Mouse (Mus musculus) embryonic facial prominence, embryonic 15.5 days (tissue): ENCODE results near the gene Ttc17. TPM values are rescaled to one million over a fixed set of nuclear protein-coding genes. Genes with fewer than 3 reads are reported as not detected.

Source experiments
- ATAC-seq: fragments of 200-750 bp; cut with Nextera tagmentation; 2 replicates; pipeline ENCODE4 v1.8.0; 2017; ENCODE audit warnings: low read depth, moderate TSS enrichment; ENCODE audit not compliant: insufficient number of reproducible peaks, low FRiP score, low TSS enrichment
- H3K27ac ChIP-seq: fragments of 300-500 bp; sonication (generic); replicated peaks from 2 replicates; pipeline ENCODE4 v1.5.1; 2015; ENCODE audit warnings: mild to moderate bottlenecking, inconsistent platforms
- H3K27me3 ChIP-seq: fragments of 300-500 bp; sonication (generic); 2 replicates; pipeline ENCODE4 v1.6.1; 2015; ENCODE audit warnings: inconsistent platforms
- H3K36me3 ChIP-seq: fragments of 300-500 bp; sonication (generic); 2 replicates; pipeline ENCODE4 v1.6.1; 2015; ENCODE audit warnings: mild to moderate bottlenecking, inconsistent platforms
- H3K4me1 ChIP-seq: fragments of 300-500 bp; sonication (generic); 2 replicates; pipeline ENCODE4 v1.6.1; 2015; ENCODE audit warnings: inconsistent platforms
- H3K4me2 ChIP-seq: fragments of 300-500 bp; sonication (generic); replicated peaks from 2 replicates; pipeline ENCODE4 v1.6.1; 2015; ENCODE audit warnings: mild to moderate bottlenecking, inconsistent platforms
- H3K4me3 ChIP-seq: fragments of 300-500 bp; sonication (generic); replicated peaks from 2 replicates; pipeline ENCODE4 v1.5.1; 2015; ENCODE audit warnings: mild to moderate bottlenecking, inconsistent platforms
- H3K9ac ChIP-seq: fragments of 300-500 bp; sonication (generic); 2 replicates; pipeline ENCODE4 v1.6.1; 2015; ENCODE audit warnings: inconsistent platforms
- H3K9me3 ChIP-seq: fragments of 300-500 bp; sonication (generic); replicated peaks from 2 replicates; pipeline ENCODE4 v1.6.1; 2016; ENCODE audit warnings: inconsistent platforms
- WGBS: fragments of 180-500 bp; shearing (Covaris S2); methylation state at CpG from one replicate; pipeline ENCODE4 v1.1.7; 2015; 5-methylcytosine and 5-hydroxymethylcytosine counted together
- polyA plus RNA-seq: library from polyadenylated mRNA; unstranded; fragments of >200 nt; fragmentation: Nextera tagmentation; extraction: Ambion mirVana; gene quantifications from 2 replicates; pipeline ENCODE4 v1.2.1, GENCODE M21; 2015

The Ttc17 gene
- polyA plus RNA-seq, 1 experiment from 2014 or later: 18.9 TPM

- no peaks in the 10 kb centered on the region for H3K27me3 ChIP-seq
- H3K27ac ChIP-seq: no peak overlapping the region
- peaks cover 42% of the 10 kb centered on the region; the same call in 1 of the 2 replicates for H3K36me3 ChIP-seq
- 61% methylated on average over 2 of the region's 2 CpGs for WGBS
- H3K4me1 ChIP-seq: no peaks in the 10 kb centered on the region
- H3K4me3 ChIP-seq: no peak overlapping the region
- ATAC-seq: no peak
- no peak overlapping the region for H3K9ac ChIP-seq
- H3K4me2 ChIP-seq: no peak overlapping the region
- no peaks in the 10 kb centered on the region for H3K9me3 ChIP-seq
These were observed 71.8 kb downstream of the Ttc17 start for GRCm38 (mm10) chr2:94334742-94335046.

- no peaks in the 10 kb centered on the region for H3K27me3 ChIP-seq
- WGBS: 85% methylated on average over 14 of the region's 14 CpGs
- no peak overlapping the region for H3K4me2 ChIP-seq
- no peak for ATAC-seq
- H3K27ac ChIP-seq: no peak overlapping the region
- no peaks in the 10 kb centered on the region for H3K4me1 ChIP-seq
- peaks cover 48% of the 10 kb centered on the region for H3K36me3 ChIP-seq
- H3K4me3 ChIP-seq: no peak overlapping the region
- no peaks in the 10 kb centered on the region for H3K9me3 ChIP-seq
- no peak overlapping the region for H3K9ac ChIP-seq
These were observed 72.4 kb downstream of the Ttc17 start for GRCm38 (mm10) chr2:94333841-94334741.

- peaks cover 53% of the 10 kb centered on the region for H3K36me3 ChIP-seq
- no peaks in the 10 kb centered on the region for H3K9me3 ChIP-seq
- ATAC-seq: no peak
These were observed 73.4 kb downstream of the Ttc17 start for GRCm38 (mm10) chr2:94333086-94333485.

GRCm38 (mm10) chr2:94329336-94329735 lies 77.2 kb downstream of the Ttc17 start:
- Histone ChIP-seq H3K27ac (no peak overlapping the region), H3K36me3 (peaks cover 65% of the 10 kb centered on the region), H3K4me2 (no peak overlapping the region), H3K9me3 (no peaks in the 10 kb centered on the region), H3K27me3 (no peaks in the 10 kb centered on the region), H3K4me1 (no peaks in the 10 kb centered on the region), H3K4me3 (no peak overlapping the region), H3K9ac (no peak overlapping the region)
- ATAC-seq: no peak
- WGBS: 94% methylated on average over 13 of the region's 13 CpGs

More at GRCm38 (mm10) chr2:94333086-94333485, 73.4 kb downstream of the Ttc17 start:
- no peak overlapping the region for H3K4me2 ChIP-seq
- WGBS: 93% methylated on average over 2 of the region's 2 CpGs
- no peaks in the 10 kb centered on the region for H3K27me3 ChIP-seq
- no peak overlapping the region for H3K4me3 ChIP-seq
- no peak overlapping the region for H3K9ac ChIP-seq
- no peaks in the 10 kb centered on the region for H3K4me1 ChIP-seq
- no peak overlapping the region for H3K27ac ChIP-seq

DNA sequence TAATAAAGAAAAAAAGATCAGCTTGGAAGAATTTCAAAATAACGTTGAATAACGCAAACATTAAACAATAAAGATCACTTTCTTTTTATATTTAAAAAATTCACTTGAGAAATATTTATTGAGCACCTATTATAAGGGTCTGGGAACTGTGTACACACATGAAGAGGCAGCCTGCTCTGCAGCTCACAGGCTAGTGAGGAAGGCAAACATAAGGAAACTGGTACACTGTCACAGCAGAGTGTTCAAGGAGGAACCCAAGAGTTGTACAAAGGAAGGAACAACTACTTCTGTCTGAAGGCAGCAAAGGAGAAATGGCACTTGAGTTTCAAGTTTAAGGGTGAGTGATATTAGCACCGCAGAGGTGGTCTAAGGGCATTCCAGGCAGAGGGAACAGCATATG lies 78.7 kb downstream of the Ttc17 start:
- H3K9me3 ChIP-seq: no peaks in the 10 kb centered on the region
- WGBS: 94% methylated on average over 3 of the region's 3 CpGs
- no peaks in the 10 kb centered on the region for H3K27me3 ChIP-seq
- H3K9ac ChIP-seq: no peak overlapping the region
- ATAC-seq: no peak
- no peak overlapping the region for H3K4me3 ChIP-seq
- no peak overlapping the region for H3K27ac ChIP-seq
- peaks cover 74% of the 10 kb centered on the region for H3K36me3 ChIP-seq
- H3K4me2 ChIP-seq: no peak overlapping the region
- no peaks in the 10 kb centered on the region for H3K4me1 ChIP-seq

- Histone ChIP-seq H3K4me1 (no peaks in the 10 kb centered on the region), H3K27ac (no peak overlapping the region), H3K4me2 (no peak overlapping the region), H3K4me3 (no peak overlapping the region), H3K9ac (no peak overlapping the region), H3K9me3 (no peaks in the 10 kb centered on the region), H3K27me3 (no peaks in the 10 kb centered on the region), H3K36me3 (peaks cover 59% of the 10 kb centered on the region)
- 75% methylated on average over 2 of the region's 2 CpGs for WGBS
- no peak for ATAC-seq
These were observed 86.7 kb downstream of the Ttc17 start for GRCm38 (mm10) chr2:94319780-94320179.

GRCm38 (mm10) chr2:94316526-94316925 lies 90.0 kb downstream of the Ttc17 start:
- H3K36me3 ChIP-seq: peaks cover 46% of the 10 kb centered on the region
- no peak overlapping the region for H3K9ac ChIP-seq
- no peaks in the 10 kb centered on the region for H3K4me1 ChIP-seq
- no peak overlapping the region for H3K4me3 ChIP-seq
- H3K9me3 ChIP-seq: no peaks in the 10 kb centered on the region
- H3K4me2 ChIP-seq: no peak overlapping the region
- H3K27ac ChIP-seq: no peak overlapping the region
- H3K27me3 ChIP-seq: no peaks in the 10 kb centered on the region
- 63% methylated on average over 5 of the region's 5 CpGs for WGBS
- no peak for ATAC-seq

GRCm38 (mm10) chr2:94303984-94304383 lies 102.5 kb downstream of the Ttc17 start:
- H3K4me2 ChIP-seq: no peak overlapping the region
- 89% methylated on average over 10 of the region's 10 CpGs for WGBS
- H3K27me3 ChIP-seq: no peaks in the 10 kb centered on the region
- no peak overlapping the region for H3K27ac ChIP-seq
- 0 out of 2 replicates have a peak, but pooled peaks cover 6% of the 10 kb centered on the region for H3K9me3 ChIP-seq
- H3K36me3 ChIP-seq: peaks cover 57% of the 10 kb centered on the region
- no peaks in the 10 kb centered on the region for H3K4me1 ChIP-seq
- no peak for ATAC-seq
- H3K4me3 ChIP-seq: no peak overlapping the region
- H3K9ac ChIP-seq: no peak overlapping the region

DNA sequence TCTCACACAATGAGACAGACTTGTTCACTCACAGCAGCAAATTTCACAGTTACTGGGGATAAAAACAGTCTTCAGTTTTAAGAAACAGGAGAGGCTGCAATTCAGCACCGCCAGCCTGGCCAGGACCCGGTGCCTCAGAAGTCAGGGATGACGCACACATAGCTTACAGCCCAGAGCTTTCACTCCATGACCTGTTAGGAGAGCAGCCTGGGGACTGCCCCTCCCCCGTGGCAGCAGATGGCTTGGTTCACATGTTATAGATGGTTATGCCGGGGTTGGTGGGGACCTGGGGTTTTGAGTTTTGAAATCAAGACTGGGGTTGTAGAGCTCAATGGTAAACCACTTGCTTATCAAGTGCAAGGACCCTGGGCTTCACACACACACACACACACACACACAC lies 104.1 kb downstream of the Ttc17 start:
- Histone ChIP-seq H3K27me3 (no peaks in the 10 kb centered on the region), H3K9me3 (0 out of 2 replicates have a peak, but pooled peaks cover 6% of the 10 kb centered on the region), H3K4me2 (no peak overlapping the region), H3K36me3 (peaks cover 57% of the 10 kb centered on the region), H3K9ac (no peak overlapping the region), H3K4me3 (no peak overlapping the region), H3K4me1 (no peaks in the 10 kb centered on the region), H3K27ac (no peak overlapping the region)
- 64% methylated on average over 5 of the region's 5 CpGs for WGBS
- ATAC-seq: no peak

DNA sequence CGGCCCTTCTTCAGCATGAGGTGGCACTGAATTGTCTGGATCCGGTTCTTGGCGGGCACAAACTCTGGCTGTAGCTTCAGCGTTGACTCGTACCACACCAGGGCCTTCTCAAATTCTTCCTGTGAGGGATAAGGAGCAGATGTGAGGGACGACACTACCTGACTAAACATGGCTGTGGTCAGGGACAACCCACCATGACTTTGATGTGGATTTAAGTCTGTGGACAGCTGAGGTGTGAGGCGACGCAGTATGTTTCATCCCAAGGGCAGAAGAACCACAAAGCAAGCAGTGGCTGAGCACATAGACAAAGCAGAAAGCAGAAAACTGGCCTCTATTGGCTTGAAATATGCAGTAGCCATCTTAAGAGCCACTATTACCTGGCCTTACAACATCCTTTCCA lies 104.7 kb downstream of the Ttc17 start:
- H3K36me3 ChIP-seq: peaks cover 57% of the 10 kb centered on the region
- no peaks in the 10 kb centered on the region for H3K27me3 ChIP-seq
- no peak overlapping the region for H3K4me2 ChIP-seq
- no peak overlapping the region for H3K4me3 ChIP-seq
- WGBS: 85% methylated on average over 8 of the region's 8 CpGs
- no peak overlapping the region for H3K27ac ChIP-seq
- no peak for ATAC-seq
- no peak overlapping the region for H3K9ac ChIP-seq
- 0 out of 2 replicates have a peak, but pooled peaks cover 6% of the 10 kb centered on the region for H3K9me3 ChIP-seq
- H3K4me1 ChIP-seq: no peaks in the 10 kb centered on the region

DNA sequence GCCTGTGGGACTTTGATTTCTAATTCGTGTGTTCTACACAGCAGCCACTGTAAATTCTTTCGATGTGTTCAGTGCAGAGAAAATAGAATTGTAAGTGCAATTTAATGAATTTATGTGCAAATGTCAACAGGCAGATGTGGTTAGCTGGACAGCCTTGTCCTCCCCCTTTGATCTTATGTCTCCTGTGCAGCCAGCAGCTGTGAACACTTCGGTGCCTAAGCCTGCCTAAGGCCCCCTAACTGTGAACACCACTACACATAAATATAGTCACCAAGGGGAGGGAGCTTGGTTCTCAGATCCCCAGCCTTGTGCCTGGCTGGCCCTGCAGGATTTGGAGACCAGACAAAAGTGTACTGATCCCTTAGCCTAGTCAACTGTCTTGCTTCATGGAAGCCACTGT lies 109.0 kb downstream of the Ttc17 start:
- H3K27ac ChIP-seq: no peak overlapping the region
- ATAC-seq: no peak
- no peak overlapping the region for H3K4me3 ChIP-seq
- 56% methylated on average over 3 of the region's 3 CpGs for WGBS
- 0 out of 2 replicates have a peak, but pooled peaks cover 6% of the 10 kb centered on the region for H3K9me3 ChIP-seq
- no peak overlapping the region for H3K9ac ChIP-seq
- H3K27me3 ChIP-seq: no peaks in the 10 kb centered on the region
- H3K36me3 ChIP-seq: peaks cover 34% of the 10 kb centered on the region
- no peak overlapping the region for H3K4me2 ChIP-seq
- no peaks in the 10 kb centered on the region for H3K4me1 ChIP-seq

DNA sequence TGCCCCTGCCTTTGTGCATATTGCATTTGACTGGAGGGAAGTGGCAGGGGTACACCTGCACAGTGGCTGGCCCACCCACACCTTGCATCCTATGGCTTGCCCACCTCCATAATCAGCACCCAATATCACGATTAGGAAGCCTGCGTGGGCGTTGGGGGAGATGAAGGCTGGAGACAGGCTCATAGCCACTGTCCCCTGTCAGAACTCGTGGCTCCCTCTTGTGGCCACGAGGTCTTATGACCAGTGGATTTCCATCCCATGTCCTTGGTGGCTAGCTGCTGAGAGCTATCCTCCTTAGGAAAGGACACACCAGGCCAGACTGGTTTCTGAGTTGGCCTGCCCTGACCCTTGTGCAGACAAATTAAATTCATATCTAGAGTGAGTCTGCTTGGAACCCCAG lies 116.0 kb downstream of the Ttc17 start:
- Histone ChIP-seq H3K27ac (no peak overlapping the region), H3K36me3 (no peaks in the 10 kb centered on the region), H3K9ac (no peak overlapping the region), H3K4me2 (no peak overlapping the region), H3K27me3 (no peaks in the 10 kb centered on the region), H3K9me3 (no peaks in the 10 kb centered on the region), H3K4me3 (no peak overlapping the region), H3K4me1 (peaks cover 7% of the 10 kb centered on the region)
- ATAC-seq: no peak
- whole genome bisulfite sequencing: 6% methylated on average over 5 of the region's 5 CpGs
